Mouse (Mus musculus): Measurements from ENCODE around the gene Cep290. TPM values are rescaled to one million over a fixed set of nuclear protein-coding genes. Genes with fewer than 3 reads are reported as not detected.

Gene Cep290
- 2.4 and 2.8 TPM in 2 replicates for polyA plus RNA-seq (2015; fragmentation: Nextera tagmentation; extraction: Ambion mirVana)

DNA sequence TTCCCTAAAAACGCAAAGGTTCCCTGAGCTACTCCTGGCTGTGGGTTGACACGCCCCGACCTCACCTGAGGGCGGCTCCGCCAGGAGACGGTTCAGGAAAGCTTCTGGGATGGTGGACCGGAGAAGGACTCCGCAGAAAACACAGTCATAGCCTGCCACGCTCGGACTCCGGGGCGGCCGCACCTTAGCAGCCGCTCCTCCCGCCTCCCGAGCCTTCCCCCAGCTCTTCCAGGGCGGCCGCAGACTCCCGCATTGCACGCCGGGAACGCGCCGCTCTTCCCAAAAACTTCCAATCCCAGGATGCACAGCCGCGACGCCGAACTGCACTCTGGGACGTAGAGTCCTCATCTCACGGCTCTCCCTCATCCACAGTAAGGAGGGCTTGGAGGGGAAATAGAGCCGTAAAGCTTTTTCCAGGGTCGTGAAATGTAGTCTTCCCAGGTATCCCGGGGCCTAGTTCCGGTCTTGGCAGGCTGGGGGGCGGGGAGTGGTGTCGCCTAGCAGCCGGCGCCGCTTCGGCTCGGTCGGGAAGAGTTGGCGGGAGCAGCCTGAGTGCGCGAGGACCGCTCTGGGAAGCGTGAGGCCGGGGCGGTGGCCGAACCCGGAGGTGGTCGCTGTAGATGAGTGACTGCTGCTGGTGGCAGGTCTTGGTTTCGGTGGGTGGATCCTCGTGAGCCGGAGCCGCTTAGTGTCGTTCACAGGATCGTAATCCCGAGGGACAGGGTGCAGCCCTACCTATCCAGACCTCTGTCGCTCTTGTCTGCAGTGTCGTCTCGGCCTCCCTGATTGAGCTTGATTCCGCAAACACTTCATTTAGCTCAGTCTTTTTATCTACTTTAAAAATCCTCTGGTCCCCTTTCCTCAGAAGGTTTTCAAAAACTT lies at the start of gene Cep290, which contains the start of gene Tmtc3:
Gene Cep290, plus strand, starts transcription at position 462 of the 882 bp plus-strand sequence.
Gene Tmtc3, minus strand, starts transcription at position 254 of the 882 bp plus-strand sequence.
- no peaks in the 10 kb centered on the region for H3K36me3 ChIP-seq (ENCODE audit: control insufficient read depth, insufficient read depth)
- ATAC-seq (replicated peaks; ENCODE audit: extremely low read depth, insufficient read depth, low FRiP score), result peak; percentile 100
- peak within 1 kb of the TSS; percentile 72 for H3K4me2 ChIP-seq (ENCODE audit: low read depth, low read length)
- H3K4me3 ChIP-seq (ENCODE audit: low read length), result peak within 1 kb of the TSS; percentile 76
- WGBS, result under 1% methylated on average over 63 of the region's 63 CpGs
- peak within 1 kb of the TSS; percentile 63 for H3K27ac ChIP-seq (ENCODE audit: low read length)
- no peaks in the 10 kb centered on the region for H3K9me3 ChIP-seq (replicated peaks; ENCODE audit: control insufficient read depth, low read length)
- peaks cover 7% of the 10 kb centered on the region for H3K4me1 ChIP-seq (ENCODE audit: control insufficient read depth, insufficient read depth, low read length)
- peak within 1 kb of the TSS; percentile 84 for H3K9ac ChIP-seq (ENCODE audit: low read length)
- H3K27me3 ChIP-seq (ENCODE audit: control insufficient read depth, insufficient read depth, low read length), result no peaks in the 10 kb centered on the region

DNA sequence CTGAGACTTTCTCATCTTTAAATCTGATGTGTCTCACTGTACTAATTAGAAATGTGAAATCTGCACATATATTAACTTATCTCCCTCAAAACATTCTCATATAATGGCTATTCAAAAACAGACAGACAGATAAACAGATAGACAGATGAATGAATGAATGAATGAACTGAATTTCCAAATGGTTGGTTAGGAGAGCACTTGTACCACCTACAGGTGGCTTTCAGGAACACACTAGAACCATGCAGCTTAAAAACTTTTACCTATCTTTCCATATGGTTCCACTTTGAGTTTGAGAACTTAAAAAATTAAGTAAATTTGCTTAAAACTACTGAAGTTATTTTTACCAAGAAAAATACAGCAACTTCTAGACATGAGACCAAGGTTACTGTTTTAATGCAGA lies 38.0 kb upstream of the Cep290 start:
- no peaks in the 10 kb centered on the region for H3K27me3 ChIP-seq (ENCODE audit: control insufficient read depth, insufficient read depth, low read length)
- no peaks in the 10 kb centered on the region for H3K9me3 ChIP-seq (replicated peaks; ENCODE audit: control insufficient read depth, low read length)
- H3K4me1 ChIP-seq (ENCODE audit: control insufficient read depth, insufficient read depth, low read length), result no peaks in the 10 kb centered on the region
- no peak overlapping the region for H3K4me3 ChIP-seq (ENCODE audit: low read length)
- H3K4me2 ChIP-seq (ENCODE audit: low read depth, low read length), result no peak overlapping the region
- no peak overlapping the region for H3K9ac ChIP-seq (ENCODE audit: low read length)
- no peak for ATAC-seq (replicated peaks; ENCODE audit: extremely low read depth, insufficient read depth, low FRiP score)
- H3K36me3 ChIP-seq (ENCODE audit: control insufficient read depth, insufficient read depth), result peaks cover 13% of the 10 kb centered on the region
- H3K27ac ChIP-seq (ENCODE audit: low read length), result no peak overlapping the region

DNA sequence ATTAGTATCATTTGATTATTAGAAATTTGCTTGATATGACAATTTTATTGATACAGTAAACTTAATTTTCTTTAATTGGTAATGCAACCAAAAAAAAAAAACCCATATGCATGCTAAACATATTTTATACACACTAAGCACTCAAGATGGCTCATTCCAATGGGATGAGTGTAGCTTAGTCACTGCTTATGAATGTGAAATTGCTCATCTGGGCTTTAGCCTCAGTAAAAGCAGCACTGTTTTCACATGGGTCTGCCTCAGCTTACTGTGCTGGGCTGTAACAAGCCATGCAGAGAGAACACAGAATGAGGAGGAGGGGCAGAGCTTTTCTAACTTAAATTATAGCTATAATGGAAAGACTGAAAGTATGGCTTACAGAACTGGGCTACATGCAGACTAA lies 26.8 kb upstream of the Cep290 start:
- Histone ChIP-seq H3K9ac (ENCODE audit: low read length) (no peak overlapping the region), H3K9me3 (replicated peaks; ENCODE audit: control insufficient read depth, low read length) (no peaks in the 10 kb centered on the region), H3K27me3 (ENCODE audit: control insufficient read depth, insufficient read depth, low read length) (no peaks in the 10 kb centered on the region), H3K27ac (ENCODE audit: low read length) (no peak overlapping the region), H3K4me2 (ENCODE audit: low read depth, low read length) (no peak overlapping the region), H3K36me3 (ENCODE audit: control insufficient read depth, insufficient read depth) (peaks cover 13% of the 10 kb centered on the region), H3K4me3 (ENCODE audit: low read length) (no peak overlapping the region), H3K4me1 (ENCODE audit: control insufficient read depth, insufficient read depth, low read length) (no peaks in the 10 kb centered on the region)
- ATAC-seq (replicated peaks; ENCODE audit: extremely low read depth, insufficient read depth, low FRiP score), result no peak

DNA sequence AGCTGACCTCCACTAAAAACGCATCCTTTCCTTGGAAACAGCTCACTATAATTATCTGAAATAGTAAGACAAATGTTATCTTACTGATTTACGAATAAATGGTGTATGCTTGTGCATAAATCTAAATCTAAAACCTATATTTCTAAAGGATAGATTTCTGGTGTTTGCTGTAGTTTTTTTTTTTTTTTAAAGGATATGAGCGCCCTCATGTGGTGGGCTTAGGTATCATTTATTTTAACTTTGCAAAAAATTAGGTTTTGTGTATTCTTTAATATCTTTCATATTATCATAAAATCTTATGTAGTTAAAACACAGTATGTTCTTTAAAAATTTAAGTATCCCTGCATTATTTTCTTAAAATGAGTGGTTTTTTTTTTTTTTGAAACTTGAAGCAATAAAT lies 12.3 kb upstream of the Cep290 start:
- Histone ChIP-seq H3K9ac (ENCODE audit: low read length) (no peak overlapping the region), H3K36me3 (ENCODE audit: control insufficient read depth, insufficient read depth) (peaks cover 8% of the 10 kb centered on the region), H3K4me1 (ENCODE audit: control insufficient read depth, insufficient read depth, low read length) (no peaks in the 10 kb centered on the region), H3K27me3 (ENCODE audit: control insufficient read depth, insufficient read depth, low read length) (no peaks in the 10 kb centered on the region), H3K4me2 (ENCODE audit: low read depth, low read length) (no peak overlapping the region), H3K4me3 (ENCODE audit: low read length) (no peak overlapping the region), H3K27ac (ENCODE audit: low read length) (no peak overlapping the region), H3K9me3 (replicated peaks; ENCODE audit: control insufficient read depth, low read length) (no peaks in the 10 kb centered on the region)
- no peak for ATAC-seq (replicated peaks; ENCODE audit: extremely low read depth, insufficient read depth, low FRiP score)
- 49% methylated on average over 3 of the region's 3 CpGs for WGBS

DNA sequence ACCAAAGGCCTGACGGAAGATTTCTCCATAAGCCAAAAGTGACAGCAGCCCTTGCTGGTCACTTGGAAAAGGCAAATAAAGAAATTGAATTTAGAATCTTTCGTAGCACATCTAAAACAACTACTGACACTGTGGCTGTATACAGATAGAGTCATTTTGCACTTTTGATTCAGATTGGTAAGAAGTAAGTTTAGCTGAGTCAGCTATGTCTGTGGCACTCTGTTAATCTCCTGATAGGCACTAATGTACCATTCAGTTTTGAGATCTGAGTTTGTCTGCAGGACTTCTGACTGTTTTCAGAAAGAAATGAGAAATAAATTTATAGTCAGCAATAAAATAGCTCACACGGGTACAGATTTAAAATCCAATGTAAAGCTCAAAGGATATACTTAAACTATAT lies 7.8 kb upstream of the Cep290 start:
- H3K4me1 ChIP-seq (ENCODE audit: control insufficient read depth, insufficient read depth, low read length), result no peaks in the 10 kb centered on the region
- no peak overlapping the region for H3K27ac ChIP-seq (ENCODE audit: low read length)
- H3K4me3 ChIP-seq (ENCODE audit: low read length), result no peak overlapping the region
- peaks cover 6% of the 10 kb centered on the region for H3K36me3 ChIP-seq (ENCODE audit: control insufficient read depth, insufficient read depth)
- WGBS, result 88% methylated on average over 3 of the region's 3 CpGs
- no peak for ATAC-seq (replicated peaks; ENCODE audit: extremely low read depth, insufficient read depth, low FRiP score)
- no peaks in the 10 kb centered on the region for H3K27me3 ChIP-seq (ENCODE audit: control insufficient read depth, insufficient read depth, low read length)
- no peak overlapping the region for H3K9ac ChIP-seq (ENCODE audit: low read length)
- no peak overlapping the region for H3K4me2 ChIP-seq (ENCODE audit: low read depth, low read length)
- H3K9me3 ChIP-seq (replicated peaks; ENCODE audit: control insufficient read depth, low read length), result no peaks in the 10 kb centered on the region

DNA sequence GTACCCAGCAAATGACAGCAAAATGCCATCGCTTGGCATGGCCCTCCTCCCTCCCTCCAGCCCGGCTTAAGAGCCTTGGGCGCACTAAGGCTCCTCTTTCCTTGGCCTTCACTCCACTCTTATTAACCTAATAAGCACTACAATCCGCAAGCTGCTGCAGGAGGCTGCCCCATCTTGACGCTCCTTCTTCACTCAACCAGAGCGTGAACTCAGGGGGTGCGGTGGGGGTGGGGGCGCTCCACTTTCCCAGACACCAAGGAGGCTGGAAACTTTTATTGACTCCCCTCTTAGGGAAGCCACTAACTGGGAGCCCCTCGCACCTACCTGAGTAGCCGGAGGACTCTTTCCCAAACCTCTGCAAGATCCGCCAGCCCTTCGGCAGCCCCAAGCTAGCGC lies 659 bp upstream of the Cep290 start:
- Histone ChIP-seq H3K36me3 (ENCODE audit: control insufficient read depth, insufficient read depth) (no peaks in the 10 kb centered on the region), H3K9ac (ENCODE audit: low read length) (peak overlapping the region; percentile 84), H3K9me3 (replicated peaks; ENCODE audit: control insufficient read depth, low read length) (no peaks in the 10 kb centered on the region), H3K4me3 (ENCODE audit: low read length) (peak overlapping the region; percentile 76), H3K4me1 (ENCODE audit: control insufficient read depth, insufficient read depth, low read length) (peaks cover 7% of the 10 kb centered on the region), H3K27ac (ENCODE audit: low read length) (peak overlapping the region; percentile 63), H3K27me3 (ENCODE audit: control insufficient read depth, insufficient read depth, low read length) (no peaks in the 10 kb centered on the region), H3K4me2 (ENCODE audit: low read depth, low read length) (peak overlapping the region; percentile 72)
- peak; percentile 7 for ATAC-seq (replicated peaks; ENCODE audit: extremely low read depth, insufficient read depth, low FRiP score)
- 0% methylated on average over 13 of the region's 13 CpGs for WGBS

DNA sequence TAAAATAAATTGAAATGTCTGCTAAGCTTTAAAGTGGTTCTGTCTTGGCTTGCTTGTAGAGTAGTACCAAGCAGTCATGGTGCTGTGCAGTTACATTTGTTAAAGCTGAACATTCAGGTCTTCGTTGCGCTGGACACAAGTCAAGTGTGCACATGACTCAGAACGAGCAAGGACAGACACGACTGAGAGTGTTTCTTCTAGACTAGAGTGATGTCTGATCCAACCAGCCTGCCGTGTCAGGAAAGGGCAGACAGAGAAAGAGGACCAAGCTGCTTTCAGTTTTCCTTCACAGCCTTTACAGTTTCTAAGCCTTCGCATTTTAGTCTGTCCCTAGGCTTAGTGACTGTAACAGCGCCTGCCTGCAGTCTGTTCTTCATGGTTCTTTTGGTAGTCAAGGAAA lies 4.6 kb downstream of the Cep290 start:
- H3K36me3 ChIP-seq (ENCODE audit: control insufficient read depth, insufficient read depth), result peaks cover 7% of the 10 kb centered on the region
- no peak for ATAC-seq (replicated peaks; ENCODE audit: extremely low read depth, insufficient read depth, low FRiP score)

DNA sequence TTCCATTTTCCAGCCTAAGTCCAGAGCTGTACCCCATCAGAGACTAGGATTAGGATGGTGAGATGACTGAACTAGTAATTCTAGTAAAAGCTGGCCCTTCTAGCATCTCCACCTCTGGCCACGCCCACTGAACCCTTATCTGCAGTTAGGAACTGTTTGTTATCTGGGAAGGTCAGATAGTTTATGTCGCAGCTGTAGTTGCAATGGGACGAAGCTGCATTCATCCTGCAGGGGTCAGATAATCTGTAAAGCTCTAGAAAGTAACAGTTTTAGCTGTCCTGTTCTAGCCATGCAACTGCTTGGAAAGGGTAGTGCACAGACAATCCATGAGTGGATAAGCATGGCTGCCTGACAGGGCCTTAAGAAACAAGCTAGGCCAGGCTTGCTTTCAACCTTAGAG lies 11.0 kb downstream of the Cep290 start:
- Histone ChIP-seq H3K36me3 (ENCODE audit: control insufficient read depth, insufficient read depth) (peaks cover 9% of the 10 kb centered on the region), H3K9ac (ENCODE audit: low read length) (no peak overlapping the region), H3K4me3 (ENCODE audit: low read length) (no peak overlapping the region), H3K4me2 (ENCODE audit: low read depth, low read length) (no peak overlapping the region), H3K27ac (ENCODE audit: low read length) (no peak overlapping the region), H3K4me1 (ENCODE audit: control insufficient read depth, insufficient read depth, low read length) (no peaks in the 10 kb centered on the region), H3K9me3 (replicated peaks; ENCODE audit: control insufficient read depth, low read length) (no peaks in the 10 kb centered on the region), H3K27me3 (ENCODE audit: control insufficient read depth, insufficient read depth, low read length) (no peaks in the 10 kb centered on the region)
- 64% methylated on average over 3 of the region's 3 CpGs for WGBS
- ATAC-seq (replicated peaks; ENCODE audit: extremely low read depth, insufficient read depth, low FRiP score), result no peak

More for the DNA sequence above, 4.6 kb downstream of the Cep290 start:
- Histone ChIP-seq H3K4me3 (ENCODE audit: low read length) (no peak overlapping the region), H3K4me1 (ENCODE audit: control insufficient read depth, insufficient read depth, low read length) (peaks cover 3% of the 10 kb centered on the region; the same call in 1 of the 2 replicates), H3K4me2 (ENCODE audit: low read depth, low read length) (no peak overlapping the region), H3K27ac (ENCODE audit: low read length) (no peak overlapping the region), H3K9ac (ENCODE audit: low read length) (no peak overlapping the region), H3K9me3 (replicated peaks; ENCODE audit: control insufficient read depth, low read length) (no peaks in the 10 kb centered on the region), H3K27me3 (ENCODE audit: control insufficient read depth, insufficient read depth, low read length) (no peaks in the 10 kb centered on the region)
- 83% methylated on average over 7 of the region's 7 CpGs for WGBS

DNA sequence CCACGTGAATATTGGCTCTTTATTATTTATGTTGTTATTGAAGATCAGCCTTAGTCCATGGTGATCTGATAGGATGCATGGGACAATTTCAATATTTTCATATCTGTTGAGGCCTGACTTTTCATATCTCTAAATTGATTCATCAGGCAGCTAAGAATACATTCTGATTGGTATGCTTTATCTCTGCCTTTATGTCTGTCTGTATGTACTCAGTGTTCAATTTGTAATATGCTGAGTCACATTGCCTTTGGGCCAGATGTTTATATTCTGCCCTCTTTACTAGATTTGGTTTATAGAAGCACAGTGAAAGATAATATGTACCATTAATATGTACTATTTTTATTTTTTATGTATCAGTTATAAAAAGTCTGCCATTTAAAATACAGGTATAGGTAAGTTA lies 20.8 kb downstream of the Cep290 start:
- Histone ChIP-seq H3K27me3 (ENCODE audit: control insufficient read depth, insufficient read depth, low read length) (no peaks in the 10 kb centered on the region), H3K4me1 (ENCODE audit: control insufficient read depth, insufficient read depth, low read length) (no peaks in the 10 kb centered on the region), H3K4me2 (ENCODE audit: low read depth, low read length) (no peak overlapping the region), H3K9me3 (replicated peaks; ENCODE audit: control insufficient read depth, low read length) (no peaks in the 10 kb centered on the region), H3K9ac (ENCODE audit: low read length) (no peak overlapping the region), H3K4me3 (ENCODE audit: low read length) (no peak overlapping the region), H3K27ac (ENCODE audit: low read length) (no peak overlapping the region), H3K36me3 (ENCODE audit: control insufficient read depth, insufficient read depth) (peaks cover 14% of the 10 kb centered on the region)
- no peak for ATAC-seq (replicated peaks; ENCODE audit: extremely low read depth, insufficient read depth, low FRiP score)
- WGBS, result 78% methylated on average over 1 of the region's 1 CpGs
